Mouse (Mus musculus) naive thymus-derived CD4-positive, alpha-beta T cell, adult 2 months (primary cell): ENCODE results near the gene Gm20388.

Experiments used
- DNase-seq: peaks from one replicate; pipeline ENCODE4 v3.0.0-alpha.2; 2011; ENCODE audit warnings: low read depth

The Gm20388 gene

GRCm38 (mm10) chr8:119960531-119961104 lies 50.0 kb downstream of the Gm20388 start:
- DNase-seq: no peak

GRCm38 (mm10) chr8:119964859-119965258 lies 54.2 kb downstream of the Gm20388 start:
- no peak for DNase-seq

- no peak for DNase-seq
These were observed 56.8 kb downstream of the Gm20388 start for GRCm38 (mm10) chr8:119967435-119967834.

GRCm38 (mm10) chr8:119970169-119970568 lies 59.5 kb downstream of the Gm20388 start:
- no peak for DNase-seq

DNA sequence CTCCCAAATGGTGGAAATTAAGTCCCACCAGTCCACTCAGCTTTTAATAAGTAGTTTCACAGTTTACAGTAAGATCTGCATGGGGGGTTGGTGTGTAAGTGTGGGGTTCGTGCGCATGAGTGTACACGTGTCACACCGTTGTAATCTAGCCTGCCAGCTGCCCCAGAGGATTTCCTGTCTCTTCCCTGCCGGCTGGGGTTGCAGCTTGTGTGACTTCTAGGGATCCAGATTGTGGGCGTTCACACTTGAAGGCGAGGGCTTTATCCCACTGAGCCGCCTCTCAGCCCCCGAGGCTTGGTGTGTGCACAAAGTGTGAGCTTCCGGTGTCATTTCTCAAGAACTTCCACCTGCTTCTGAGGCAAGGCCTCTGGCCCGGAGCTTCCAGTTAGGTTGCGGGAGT lies 61.9 kb downstream of the Gm20388 start:
- DNase-seq: no peak

- no peak for DNase-seq
These were observed 68.2 kb downstream of the Gm20388 start for GRCm38 (mm10) chr8:119978770-119979381.

DNA sequence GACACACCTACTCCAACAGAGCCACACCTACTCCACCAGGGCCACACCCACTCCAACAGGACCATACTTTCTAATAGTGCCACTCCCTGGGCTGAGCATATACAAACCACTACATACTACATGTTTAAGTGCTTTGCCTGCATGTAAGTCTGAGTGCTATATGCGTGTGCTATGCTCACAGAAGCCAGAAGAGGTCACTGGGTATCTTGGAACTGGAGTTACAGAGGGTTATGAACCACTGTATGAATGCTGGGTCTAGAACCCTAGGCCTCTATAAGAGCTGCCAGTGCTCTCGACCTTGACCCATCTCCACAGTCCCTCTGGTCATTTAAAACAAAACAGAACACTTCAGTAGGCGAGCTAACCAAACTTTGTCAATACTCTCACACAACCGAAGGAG lies 70.6 kb downstream of the Gm20388 start:
- DNase-seq: no peak

- peak; percentile 30 for DNase-seq
These were observed 73.4 kb downstream of the Gm20388 start for GRCm38 (mm10) chr8:119984085-119984484.

DNA sequence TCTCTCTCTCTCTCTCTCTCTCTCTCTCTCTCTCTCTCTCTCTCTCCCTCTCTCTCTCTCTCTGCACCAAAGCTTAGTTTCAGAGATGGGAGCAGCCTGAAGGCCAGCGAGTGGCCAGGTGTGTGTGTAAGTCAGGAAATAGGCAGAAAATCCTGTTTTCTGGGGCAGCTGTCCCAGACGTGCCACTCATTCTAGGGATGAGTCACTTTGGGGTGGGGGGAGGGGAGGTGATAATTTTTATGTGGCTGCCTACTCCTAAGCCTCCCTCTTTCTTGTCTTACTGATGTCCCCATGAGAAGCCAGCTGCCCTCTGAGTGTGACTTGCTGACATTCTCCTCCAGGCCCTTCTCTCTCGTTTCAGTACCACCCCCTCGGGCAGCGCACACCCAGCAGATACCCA lies 75.5 kb downstream of the Gm20388 start:
- DNase-seq: no peak

GRCm38 (mm10) chr8:119988087-119988486 lies 77.4 kb downstream of the Gm20388 start:
- no peak for DNase-seq

GRCm38 (mm10) chr8:119992249-119992648 lies 81.6 kb downstream of the Gm20388 start, which contains the start of gene Crispld2:
Gene Crispld2, plus strand, starts transcription at chr8:119992438.
- peak; percentile 13 for DNase-seq

GRCm38 (mm10) chr8:119994114-119994513 lies 83.5 kb downstream of the Gm20388 start:
- no peak for DNase-seq

DNA sequence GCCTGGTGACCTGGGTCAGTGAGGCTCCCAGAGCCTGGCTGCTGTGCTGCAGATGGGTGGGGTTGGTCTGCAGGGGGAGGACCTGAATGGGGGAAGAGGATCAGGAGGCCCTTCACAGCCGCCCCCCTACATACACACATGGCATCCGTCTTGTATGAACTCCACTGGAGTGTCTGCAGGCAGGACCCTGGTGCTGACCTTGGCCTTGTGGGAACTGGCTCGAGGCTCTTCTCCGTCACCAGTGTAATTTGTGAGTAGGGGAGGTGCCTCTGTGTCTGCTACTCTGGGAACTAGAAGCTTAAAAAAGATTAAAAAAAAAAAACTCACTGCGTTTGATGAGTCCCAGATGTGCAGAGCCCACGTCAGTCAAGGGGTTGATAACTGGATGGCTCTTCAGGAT lies 83.9 kb downstream of the Gm20388 start:
- DNase-seq: no peak

DNA sequence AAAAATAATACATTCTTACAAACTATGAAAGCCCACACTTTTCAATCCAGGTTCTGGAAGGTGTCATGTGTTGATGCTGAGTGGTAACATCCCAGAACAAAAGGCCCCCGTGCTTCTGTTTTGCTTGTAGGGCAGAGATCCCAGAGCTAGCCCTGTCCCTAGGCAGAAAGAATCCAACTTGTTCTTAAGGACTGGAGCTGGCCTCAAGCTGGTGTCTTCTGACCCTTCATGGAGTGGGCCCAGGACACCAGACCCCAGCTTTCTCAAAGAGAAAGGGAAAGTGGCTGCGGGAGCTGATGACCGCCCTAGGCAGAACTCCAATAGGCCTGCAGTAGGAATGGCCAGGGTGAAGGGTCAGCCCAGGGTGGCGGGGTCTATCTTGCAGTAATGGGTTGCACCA lies 86.6 kb downstream of the Gm20388 start:
- no peak for DNase-seq

GRCm38 (mm10) chr8:120000461-120000860 lies 89.8 kb downstream of the Gm20388 start:
- DNase-seq: no peak

DNA sequence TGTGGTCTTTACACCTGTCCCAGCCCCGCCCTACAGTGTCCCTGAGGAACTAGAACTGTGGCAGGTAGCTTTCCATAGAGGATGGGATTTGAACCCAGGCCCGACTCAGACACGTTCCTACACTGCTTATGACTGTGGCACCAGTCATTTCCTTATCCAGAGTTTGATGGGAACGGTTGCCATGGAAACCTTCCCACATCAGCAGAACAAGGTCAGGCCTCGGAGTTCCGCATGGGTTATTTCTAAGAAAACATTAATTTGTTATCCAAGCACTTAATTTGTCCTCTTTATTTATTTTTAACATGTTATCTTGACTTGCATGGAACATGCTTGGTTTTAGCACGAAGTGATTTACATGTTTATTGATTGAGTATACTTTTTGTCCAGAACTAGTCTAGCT lies 91.1 kb downstream of the Gm20388 start:
- DNase-seq: no peak

DNA sequence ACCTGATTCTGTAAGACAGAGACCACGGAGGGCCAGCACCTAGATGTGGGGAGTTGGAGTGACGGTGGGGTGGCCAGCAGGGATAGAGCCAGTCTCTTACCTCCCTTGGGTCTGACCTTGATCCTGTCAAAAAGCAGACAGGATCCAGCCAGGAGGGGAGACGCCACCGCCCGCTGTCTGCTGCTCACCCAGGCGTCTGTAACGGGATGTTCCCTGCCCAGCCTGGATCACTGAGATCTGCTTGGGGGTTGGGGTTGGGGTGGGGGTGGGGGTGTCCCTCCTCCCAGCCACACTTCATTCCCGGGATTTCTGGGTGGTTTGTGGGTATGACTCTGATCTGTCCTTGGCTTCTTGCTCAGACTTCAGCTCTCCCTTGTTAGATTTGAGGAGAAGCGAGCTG lies 91.7 kb downstream of the Gm20388 start:
- no peak for DNase-seq

GRCm38 (mm10) chr8:120004154-120004702 lies 93.6 kb downstream of the Gm20388 start:
- no peak for DNase-seq

GRCm38 (mm10) chr8:120004705-120005381 lies 94.2 kb downstream of the Gm20388 start:
- no peak for DNase-seq

DNA sequence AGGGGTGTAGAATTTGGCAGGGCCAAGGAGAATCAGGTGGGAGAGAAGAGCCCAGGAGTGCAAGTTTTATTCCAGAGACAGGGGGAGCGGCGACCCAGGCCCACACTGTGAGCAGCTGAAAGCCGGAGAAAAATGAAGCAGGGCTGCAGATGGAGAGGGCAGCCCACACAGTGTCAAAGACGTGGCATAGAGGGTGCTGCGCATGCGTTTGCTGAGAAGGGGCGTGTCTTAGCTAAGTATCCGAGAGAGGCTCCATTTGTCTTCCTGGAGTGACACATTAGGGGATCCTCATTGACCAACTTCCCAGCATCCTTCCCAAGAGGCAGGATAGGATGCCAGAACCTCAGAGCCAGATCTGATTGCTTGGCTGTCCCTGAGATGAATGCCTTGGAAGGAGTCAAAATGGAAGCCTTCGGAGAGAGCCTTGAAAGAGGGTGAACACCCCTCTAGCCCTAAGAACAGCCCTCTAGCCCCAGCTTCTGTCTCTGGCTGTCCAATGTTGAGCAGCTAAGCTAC lies 96.1 kb downstream of the Gm20388 start:
- no peak for DNase-seq

- no peak for DNase-seq
These were observed 96.5 kb downstream of the Gm20388 start for GRCm38 (mm10) chr8:120007178-120007577.

GRCm38 (mm10) chr8:120009284-120009683 lies 98.6 kb downstream of the Gm20388 start:
- no peak for DNase-seq

- no peak for DNase-seq
These were observed 101.8 kb downstream of the Gm20388 start for GRCm38 (mm10) chr8:120012491-120012890.
